Mouse (Mus musculus) retina, postnatal 1 day (tissue): ENCODE results near the gene Ppp3r1.

Experiments used
- DNase-seq: peaks from one replicate; pipeline ENCODE4 v3.0.0-alpha.2; 2012

Gene Ppp3r1

GRCm38 (mm10) chr11:17158858-17159737 lies at the start of gene Ppp3r1:
Ppp3r1 (plus strand) TSS chr11:17159263.
- peak; percentile 99 for DNase-seq

- DNase-seq = no peak
Observed at GRCm38 (mm10) chr11:17112419-17113090, 46.5 kb upstream of the Ppp3r1 start.

GRCm38 (mm10) chr11:17126418-17126817 lies 32.6 kb upstream of the Ppp3r1 start:
- no peak for DNase-seq

GRCm38 (mm10) chr11:17135638-17136037 lies 23.4 kb upstream of the Ppp3r1 start:
- DNase-seq = no peak

- DNase-seq = no peak
Observed at GRCm38 (mm10) chr11:17138306-17139033, 20.6 kb upstream of the Ppp3r1 start.

GRCm38 (mm10) chr11:17159738-17160241 lies 727 bp downstream of the Ppp3r1 start:
- DNase-seq = peak; percentile 47

GRCm38 (mm10) chr11:17160242-17160641 lies 1.2 kb downstream of the Ppp3r1 start:
- DNase-seq = peak; percentile 75

- peak; percentile 20 for DNase-seq
Observed at GRCm38 (mm10) chr11:17163956-17164355, 4.9 kb downstream of the Ppp3r1 start.

- DNase-seq = no peak
Observed at GRCm38 (mm10) chr11:17166627-17167026, 7.6 kb downstream of the Ppp3r1 start.

- no peak for DNase-seq
Observed at GRCm38 (mm10) chr11:17169262-17169661, 10.2 kb downstream of the Ppp3r1 start.

- DNase-seq = no peak
Observed at GRCm38 (mm10) chr11:17170938-17171729, 12.1 kb downstream of the Ppp3r1 start.

- no peak for DNase-seq
Observed at GRCm38 (mm10) chr11:17172300-17172699, 13.2 kb downstream of the Ppp3r1 start.

- DNase-seq = no peak
Observed at GRCm38 (mm10) chr11:17176638-17177037, 17.6 kb downstream of the Ppp3r1 start.

GRCm38 (mm10) chr11:17180753-17181152 lies 21.7 kb downstream of the Ppp3r1 start:
- DNase-seq = no peak

- no peak for DNase-seq
Observed at GRCm38 (mm10) chr11:17181807-17182206, 22.7 kb downstream of the Ppp3r1 start, which contains the start of gene Wdr92. Wdr92 (plus strand) TSS chr11:17182107.

- DNase-seq = no peak
Observed at GRCm38 (mm10) chr11:17183165-17183564, 24.1 kb downstream of the Ppp3r1 start.

GRCm38 (mm10) chr11:17187649-17188048 lies 28.6 kb downstream of the Ppp3r1 start:
- no peak for DNase-seq

- DNase-seq = no peak
Observed at GRCm38 (mm10) chr11:17188786-17189185, 29.7 kb downstream of the Ppp3r1 start.

GRCm38 (mm10) chr11:17192151-17192844 lies 33.2 kb downstream of the Ppp3r1 start:
- DNase-seq = peak; percentile 8

- DNase-seq = no peak
Observed at GRCm38 (mm10) chr11:17199170-17199569, 40.1 kb downstream of the Ppp3r1 start.

- DNase-seq = no peak
Observed at GRCm38 (mm10) chr11:17199840-17200501, 40.9 kb downstream of the Ppp3r1 start.
